Mouse (Mus musculus) liver, adult 2 months (tissue): ENCODE results near the gene Ina.

Experiments
- CTCF ChIP-seq: fragments of 200-500 bp; IDR thresholded peaks from 2 replicates; pipeline ENCODE4 v1.5.1; 2011; ENCODE audit warnings: low read depth, low read length, control low read depth
- POLR2A ChIP-seq: fragments of 200-500 bp; IDR thresholded peaks from 2 replicates; pipeline ENCODE4 v1.6.1; 2011; ENCODE audit warnings: low read length, control low read depth; ENCODE audit not compliant: insufficient read depth; ENCODE audit errors: extremely low read depth

DNA sequence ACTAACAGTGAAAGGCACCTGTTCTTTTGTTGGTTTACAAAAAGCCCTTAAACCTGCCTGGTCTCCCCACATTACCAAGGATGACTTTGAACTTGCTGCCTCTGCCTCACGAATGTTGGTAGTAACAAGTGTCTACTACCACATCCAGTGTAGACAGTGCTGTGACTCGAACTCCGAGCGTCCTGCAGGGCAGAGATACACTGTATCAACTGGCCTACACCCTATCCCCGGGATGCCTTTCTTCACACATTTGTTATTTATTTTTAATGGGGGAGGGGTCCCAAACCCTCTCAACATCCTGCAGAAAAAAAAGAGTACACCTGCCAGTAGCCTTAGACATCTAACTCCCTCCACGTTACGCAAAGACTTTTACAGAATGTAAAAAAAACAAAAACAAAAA lies 35.3 kb downstream of the Ina start:
- no peak for TF ChIP-seq CTCF
- no peak for TF ChIP-seq POLR2A
